Mouse (Mus musculus): ENCODE measurements at regions not wholly inside any gene's neighbourhood (a gene's known extent, or its start where the extent isn't known, plus 50 kb on each side); places are given as distances from the start of the nearest gene placed in this dataset.

GRCm38 (mm10) chr1:76993776-76994175, 521.1 kb downstream of the Epha4 start:
- no peak overlapping the region for H3K4me2 ChIP-seq (ENCODE audit: low read depth, low read length)
- WGBS = 64% methylated on average over 2 of the region's 2 CpGs
- H3K9me3 ChIP-seq (replicated peaks; ENCODE audit: control insufficient read depth, low read length) = no peaks in the 10 kb centered on the region
- H3K4me3 ChIP-seq (ENCODE audit: low read length) = no peak overlapping the region
- ATAC-seq (replicated peaks; ENCODE audit: extremely low read depth, insufficient read depth, low FRiP score) = no peak
- H3K4me1 ChIP-seq (ENCODE audit: control insufficient read depth, insufficient read depth, low read length) = no peaks in the 10 kb centered on the region
- H3K9ac ChIP-seq (ENCODE audit: low read length) = no peak overlapping the region
- H3K27ac ChIP-seq (ENCODE audit: low read length) = no peak overlapping the region
- no peaks in the 10 kb centered on the region for H3K27me3 ChIP-seq (ENCODE audit: control insufficient read depth, insufficient read depth, low read length)
- H3K36me3 ChIP-seq (ENCODE audit: control insufficient read depth, insufficient read depth) = no peaks in the 10 kb centered on the region

- H3K4me3 ChIP-seq (ENCODE audit: low read length) = no peak overlapping the region
- H3K4me2 ChIP-seq (ENCODE audit: low read depth, low read length) = no peak overlapping the region
- H3K4me1 ChIP-seq (ENCODE audit: control insufficient read depth, insufficient read depth, low read length) = no peaks in the 10 kb centered on the region
- no peak for ATAC-seq (replicated peaks; ENCODE audit: extremely low read depth, insufficient read depth, low FRiP score)
- H3K27ac ChIP-seq (ENCODE audit: low read length) = no peak overlapping the region
- H3K9me3 ChIP-seq (replicated peaks; ENCODE audit: control insufficient read depth, low read length) = no peaks in the 10 kb centered on the region
- WGBS = 88% methylated on average over 6 of the region's 6 CpGs
- no peak overlapping the region for H3K9ac ChIP-seq (ENCODE audit: low read length)
- H3K36me3 ChIP-seq (ENCODE audit: control insufficient read depth, insufficient read depth) = no peaks in the 10 kb centered on the region
- H3K27me3 ChIP-seq (ENCODE audit: control insufficient read depth, insufficient read depth, low read length) = no peaks in the 10 kb centered on the region
Observed at GRCm38 (mm10) chr1:77008001-77008400, 506.9 kb downstream of the Epha4 start.

GRCm38 (mm10) chr1:77010608-77011214, 504.2 kb downstream of the Epha4 start:
- Histone ChIP-seq H3K36me3 (ENCODE audit: control insufficient read depth, insufficient read depth) (no peaks in the 10 kb centered on the region), H3K9me3 (replicated peaks; ENCODE audit: control insufficient read depth, low read length) (no peaks in the 10 kb centered on the region), H3K4me3 (ENCODE audit: low read length) (no peak overlapping the region), H3K9ac (ENCODE audit: low read length) (no peak overlapping the region), H3K4me2 (ENCODE audit: low read depth, low read length) (no peak overlapping the region), H3K27ac (ENCODE audit: low read length) (no peak overlapping the region), H3K27me3 (ENCODE audit: control insufficient read depth, insufficient read depth, low read length) (no peaks in the 10 kb centered on the region), H3K4me1 (ENCODE audit: control insufficient read depth, insufficient read depth, low read length) (no peaks in the 10 kb centered on the region)
- 68% methylated on average over 8 of the region's 8 CpGs for WGBS
- ATAC-seq (replicated peaks; ENCODE audit: extremely low read depth, insufficient read depth, low FRiP score) = no peak

GRCm38 (mm10) chr1:77027656-77028055, 487.2 kb downstream of the Epha4 start:
- Histone ChIP-seq H3K36me3 (ENCODE audit: control insufficient read depth, insufficient read depth) (no peaks in the 10 kb centered on the region), H3K4me3 (ENCODE audit: low read length) (no peak overlapping the region), H3K27ac (ENCODE audit: low read length) (no peak overlapping the region), H3K4me2 (ENCODE audit: low read depth, low read length) (no peak overlapping the region), H3K9me3 (replicated peaks; ENCODE audit: control insufficient read depth, low read length) (no peaks in the 10 kb centered on the region), H3K9ac (ENCODE audit: low read length) (no peak overlapping the region), H3K27me3 (ENCODE audit: control insufficient read depth, insufficient read depth, low read length) (no peaks in the 10 kb centered on the region), H3K4me1 (ENCODE audit: control insufficient read depth, insufficient read depth, low read length) (no peaks in the 10 kb centered on the region)
- no peak for ATAC-seq (replicated peaks; ENCODE audit: extremely low read depth, insufficient read depth, low FRiP score)
- WGBS = 91% methylated on average over 4 of the region's 4 CpGs

- no peaks in the 10 kb centered on the region for H3K27me3 ChIP-seq (ENCODE audit: control insufficient read depth, insufficient read depth, low read length)
- H3K9me3 ChIP-seq (replicated peaks; ENCODE audit: control insufficient read depth, low read length) = no peaks in the 10 kb centered on the region
- no peak overlapping the region for H3K27ac ChIP-seq (ENCODE audit: low read length)
- ATAC-seq (replicated peaks; ENCODE audit: extremely low read depth, insufficient read depth, low FRiP score) = no peak
- H3K9ac ChIP-seq (ENCODE audit: low read length) = no peak overlapping the region
- H3K4me3 ChIP-seq (ENCODE audit: low read length) = no peak overlapping the region
- H3K4me1 ChIP-seq (ENCODE audit: control insufficient read depth, insufficient read depth, low read length) = no peaks in the 10 kb centered on the region
- H3K36me3 ChIP-seq (ENCODE audit: control insufficient read depth, insufficient read depth) = no peaks in the 10 kb centered on the region
- WGBS = 72% methylated on average over 6 of the region's 6 CpGs
- H3K4me2 ChIP-seq (ENCODE audit: low read depth, low read length) = no peak overlapping the region
Observed at GRCm38 (mm10) chr1:77028216-77028615, 486.7 kb downstream of the Epha4 start.

DNA sequence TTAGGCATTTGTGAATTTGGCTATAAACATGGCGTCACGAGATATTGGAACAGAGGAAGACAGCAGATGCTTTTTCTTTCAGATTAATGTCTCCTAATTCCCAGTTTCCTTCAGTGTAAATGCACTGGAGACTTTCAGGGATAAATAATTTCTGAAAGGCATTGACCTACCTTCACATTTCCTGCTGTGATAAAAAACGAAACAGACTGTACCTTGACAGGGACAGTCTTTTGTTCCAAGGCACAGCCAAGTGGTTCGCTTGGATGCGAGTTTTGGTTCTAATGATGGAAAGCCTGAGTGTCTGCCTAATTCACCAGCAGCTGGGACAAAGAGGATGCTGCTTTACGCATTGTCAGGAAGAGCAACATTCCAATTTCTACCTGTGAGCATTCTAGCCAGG, 485.8 kb downstream of the Epha4 start:
- 86% methylated on average over 6 of the region's 6 CpGs for WGBS
- H3K4me3 ChIP-seq (ENCODE audit: low read length) = no peak overlapping the region
- no peaks in the 10 kb centered on the region for H3K4me1 ChIP-seq (ENCODE audit: control insufficient read depth, insufficient read depth, low read length)
- no peaks in the 10 kb centered on the region for H3K9me3 ChIP-seq (replicated peaks; ENCODE audit: control insufficient read depth, low read length)
- H3K27me3 ChIP-seq (ENCODE audit: control insufficient read depth, insufficient read depth, low read length) = no peaks in the 10 kb centered on the region
- no peak for ATAC-seq (replicated peaks; ENCODE audit: extremely low read depth, insufficient read depth, low FRiP score)
- H3K9ac ChIP-seq (ENCODE audit: low read length) = no peak overlapping the region
- H3K36me3 ChIP-seq (ENCODE audit: control insufficient read depth, insufficient read depth) = no peaks in the 10 kb centered on the region
- H3K4me2 ChIP-seq (ENCODE audit: low read depth, low read length) = no peak overlapping the region
- no peak overlapping the region for H3K27ac ChIP-seq (ENCODE audit: low read length)

- H3K9ac ChIP-seq (ENCODE audit: low read length) = no peak overlapping the region
- no peak overlapping the region for H3K4me3 ChIP-seq (ENCODE audit: low read length)
- 51% methylated on average over 14 of the region's 14 CpGs for WGBS
- no peaks in the 10 kb centered on the region for H3K27me3 ChIP-seq (ENCODE audit: control insufficient read depth, insufficient read depth, low read length)
- H3K4me1 ChIP-seq (ENCODE audit: control insufficient read depth, insufficient read depth, low read length) = peaks cover 6% of the 10 kb centered on the region; the same call in 1 of the 2 replicates
- no peaks in the 10 kb centered on the region for H3K9me3 ChIP-seq (replicated peaks; ENCODE audit: control insufficient read depth, low read length)
- peak overlapping the region; percentile 21; the same call in 1 of the 2 replicates for H3K4me2 ChIP-seq (ENCODE audit: low read depth, low read length)
- 0 out of 2 replicates have a peak overlapping the region, but pooled peaks have one; percentile 2 for H3K27ac ChIP-seq (ENCODE audit: low read length)
- peak; percentile 72; the same call in 1 of the 2 replicates for ATAC-seq (replicated peaks; ENCODE audit: extremely low read depth, insufficient read depth, low FRiP score)
- no peaks in the 10 kb centered on the region for H3K36me3 ChIP-seq (ENCODE audit: control insufficient read depth, insufficient read depth)
Observed at GRCm38 (mm10) chr1:77043749-77044564, 470.9 kb downstream of the Epha4 start.

DNA sequence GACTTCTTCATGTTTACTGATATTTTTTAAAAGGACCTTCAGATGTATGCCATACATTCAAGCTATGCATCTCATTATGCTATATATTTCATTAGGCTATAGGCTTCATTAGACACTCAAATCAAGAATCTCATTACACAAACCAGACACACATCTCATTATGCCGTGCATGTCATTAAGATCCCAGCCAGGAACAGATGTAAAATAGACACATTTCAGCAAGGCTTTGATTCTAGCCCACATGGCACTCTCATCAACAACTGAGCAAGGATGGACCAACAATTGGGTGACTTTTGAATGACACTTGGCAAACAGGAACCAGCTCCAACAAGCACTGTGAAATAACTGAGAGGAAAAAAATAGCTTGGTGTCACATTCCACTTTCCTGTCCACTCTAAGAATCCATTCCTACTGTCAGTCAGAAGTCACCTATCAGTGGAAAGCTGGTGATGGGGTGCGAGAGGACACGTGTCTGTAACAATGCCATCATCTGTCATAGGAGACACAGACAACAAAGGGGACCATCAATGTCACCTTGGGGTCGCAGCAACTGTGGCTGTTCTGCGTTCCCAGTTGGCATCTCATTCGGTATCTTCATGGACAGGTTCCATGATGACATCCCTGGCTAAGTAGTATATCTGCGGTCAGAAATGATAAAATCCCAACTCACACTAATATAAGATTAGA, 466.0 kb downstream of the Epha4 start:
- H3K9ac ChIP-seq (ENCODE audit: low read length) = no peak overlapping the region
- H3K27ac ChIP-seq (ENCODE audit: low read length) = no peak overlapping the region
- peaks cover 3% of the 10 kb centered on the region; the same call in 1 of the 2 replicates for H3K9me3 ChIP-seq (replicated peaks; ENCODE audit: control insufficient read depth, low read length)
- peak; percentile 87 for ATAC-seq (replicated peaks; ENCODE audit: extremely low read depth, insufficient read depth, low FRiP score)
- H3K27me3 ChIP-seq (ENCODE audit: control insufficient read depth, insufficient read depth, low read length) = no peaks in the 10 kb centered on the region
- H3K36me3 ChIP-seq (ENCODE audit: control insufficient read depth, insufficient read depth) = no peaks in the 10 kb centered on the region
- H3K4me2 ChIP-seq (ENCODE audit: low read depth, low read length) = no peak overlapping the region
- H3K4me3 ChIP-seq (ENCODE audit: low read length) = no peak overlapping the region
- WGBS = 53% methylated on average over 7 of the region's 7 CpGs
- H3K4me1 ChIP-seq (ENCODE audit: control insufficient read depth, insufficient read depth, low read length) = peaks cover 6% of the 10 kb centered on the region; the same call in 1 of the 2 replicates

GRCm38 (mm10) chr1:77051239-77051638, 463.6 kb downstream of the Epha4 start:
- WGBS = 34% methylated on average over 5 of the region's 5 CpGs
- no peak overlapping the region for H3K4me3 ChIP-seq (ENCODE audit: low read length)
- no peaks in the 10 kb centered on the region for H3K36me3 ChIP-seq (ENCODE audit: control insufficient read depth, insufficient read depth)
- H3K27ac ChIP-seq (ENCODE audit: low read length) = no peak overlapping the region
- H3K4me2 ChIP-seq (ENCODE audit: low read depth, low read length) = no peak overlapping the region
- peaks cover 4% of the 10 kb centered on the region; the same call in 1 of the 2 replicates for H3K4me1 ChIP-seq (ENCODE audit: control insufficient read depth, insufficient read depth, low read length)
- H3K27me3 ChIP-seq (ENCODE audit: control insufficient read depth, insufficient read depth, low read length) = no peaks in the 10 kb centered on the region
- ATAC-seq (replicated peaks; ENCODE audit: extremely low read depth, insufficient read depth, low FRiP score) = no peak
- no peak overlapping the region for H3K9ac ChIP-seq (ENCODE audit: low read length)
- H3K9me3 ChIP-seq (replicated peaks; ENCODE audit: control insufficient read depth, low read length) = peaks cover 3% of the 10 kb centered on the region; the same call in 1 of the 2 replicates
